Mouse (Mus musculus): ENCODE measurements around the gene Rph3al. TPM values are rescaled to one million over a fixed set of nuclear protein-coding genes. Genes with fewer than 3 reads are reported as not detected.

The Rph3al gene
- polyA plus RNA-seq, 1 experiment from 2014 or later, result 2.4 TPM

- DNase-seq (ENCODE audit: low spot score), result no peak
- Histone ChIP-seq H3K27me3 (ENCODE audit: low read depth, poor library complexity, severe bottlenecking) (peaks cover 5% of the 10 kb centered on the region; the same call in 1 of the 2 replicates), H3K4me1 (peaks cover 25% of the 10 kb centered on the region), H3K9me3 (replicated peaks) (no peaks in the 10 kb centered on the region), H3K27ac (peak overlapping the region; percentile 65), H3K4me3 (no peak overlapping the region), H3K36me3 (no peaks in the 10 kb centered on the region)
- 13% methylated on average over 9 of the region's 9 CpGs for whole genome bisulfite sequencing
Observed at GRCm38 (mm10) chr11:75945805-75946450, 7.7 kb upstream of the Rph3al start.

DNA sequence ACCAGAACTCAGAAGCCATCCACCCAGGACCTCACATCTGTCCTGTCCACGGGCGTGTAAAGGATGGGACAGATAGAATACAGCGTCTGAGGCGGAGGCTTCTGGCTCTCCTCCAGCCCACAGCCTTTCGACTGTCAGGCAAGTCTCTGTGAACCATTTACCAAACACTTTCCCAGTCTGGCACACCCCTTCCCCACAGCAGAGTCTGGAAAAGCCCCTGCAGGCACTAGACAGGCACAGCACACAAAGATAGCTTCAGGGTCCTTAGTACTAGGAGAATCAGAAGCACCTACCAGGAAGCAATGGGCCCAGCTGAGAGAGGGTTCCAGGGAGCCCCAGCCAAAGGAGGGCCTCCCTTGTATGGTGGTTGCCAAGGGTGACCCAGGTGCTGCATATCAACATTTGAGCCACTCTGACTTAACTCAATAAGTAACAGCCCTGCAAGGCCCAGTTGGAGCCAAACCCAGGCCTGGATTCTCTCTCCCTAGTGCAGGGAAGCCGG lies 808 bp downstream of the Rph3al start:
- H3K27ac ChIP-seq, result peak overlapping the region; percentile 81
- H3K36me3 ChIP-seq, result no peaks in the 10 kb centered on the region
- no peaks in the 10 kb centered on the region for H3K27me3 ChIP-seq (ENCODE audit: low read depth, poor library complexity, severe bottlenecking)
- WGBS, result 48% methylated on average over 6 of the region's 6 CpGs
- H3K4me1 ChIP-seq, result peaks cover 51% of the 10 kb centered on the region
- no peaks in the 10 kb centered on the region for H3K9me3 ChIP-seq (replicated peaks)
- H3K4me3 ChIP-seq, result peak overlapping the region; percentile 24; the same call in 1 of the 2 replicates
- DNase-seq (ENCODE audit: low spot score), result peak; percentile 76

DNA sequence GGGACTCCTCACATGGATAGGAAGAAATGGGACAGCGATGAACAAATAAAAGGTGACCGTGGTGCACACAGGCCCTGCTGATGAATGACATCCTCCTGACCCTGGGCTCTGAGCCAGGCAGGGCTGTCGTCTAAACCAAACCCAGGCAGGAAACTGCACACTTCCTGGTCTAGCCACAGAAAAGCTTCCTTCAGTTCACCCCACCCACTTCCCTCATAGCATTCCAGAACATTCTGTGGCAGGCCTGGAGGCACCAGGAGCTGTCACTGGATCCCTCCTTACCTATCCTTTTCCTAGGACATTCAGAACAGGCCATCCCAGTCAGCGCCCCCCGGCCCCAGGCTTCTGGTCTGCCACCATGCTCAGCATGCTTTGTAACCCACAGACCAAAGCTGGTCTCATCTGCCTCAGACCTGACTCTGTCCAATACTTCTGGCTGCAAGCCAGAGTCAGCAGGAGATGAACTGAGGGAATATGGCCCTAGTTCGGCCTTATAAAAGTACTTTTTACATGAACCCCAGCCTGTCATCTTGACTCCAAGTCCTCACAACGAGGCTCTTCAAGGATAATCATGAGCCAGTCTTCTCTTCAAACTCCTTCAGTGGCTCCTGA lies 2.3 kb downstream of the Rph3al start:
- H3K4me3 ChIP-seq, result no peak overlapping the region
- H3K9me3 ChIP-seq (replicated peaks), result no peaks in the 10 kb centered on the region
- no peaks in the 10 kb centered on the region for H3K36me3 ChIP-seq
- no peak for DNase-seq (ENCODE audit: low spot score)
- H3K27ac ChIP-seq, result peak overlapping the region; percentile 50; the same call in 1 of the 2 replicates
- H3K4me1 ChIP-seq, result peaks cover 57% of the 10 kb centered on the region
- 74% methylated on average over 7 of the region's 7 CpGs for WGBS
- H3K27me3 ChIP-seq (ENCODE audit: low read depth, poor library complexity, severe bottlenecking), result no peaks in the 10 kb centered on the region

DNA sequence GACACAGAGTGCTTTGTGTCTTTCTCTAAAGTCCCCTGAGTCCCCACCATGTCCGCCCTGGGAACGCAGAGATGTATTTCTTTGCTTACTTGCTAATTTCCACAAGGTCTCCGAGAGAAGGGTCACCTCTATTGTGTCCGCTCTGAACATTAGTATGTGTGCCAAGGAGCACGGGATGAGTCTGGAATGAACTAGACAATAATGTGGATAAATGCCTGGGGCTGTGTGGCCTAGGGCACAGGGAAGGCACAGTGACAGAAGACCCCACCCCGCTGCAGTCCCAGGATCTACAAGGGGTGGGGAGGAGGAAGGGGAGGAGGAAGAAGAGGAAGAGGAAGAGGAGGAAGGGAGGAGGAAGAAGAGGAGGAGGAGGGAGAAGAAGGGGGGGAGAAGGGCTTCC lies 3.8 kb downstream of the Rph3al start:
- WGBS, result 92% methylated on average over 6 of the region's 6 CpGs
- Histone ChIP-seq H3K36me3 (no peaks in the 10 kb centered on the region), H3K27ac (peak overlapping the region; percentile 56; the same call in 1 of the 2 replicates), H3K4me1 (peaks cover 55% of the 10 kb centered on the region), H3K27me3 (ENCODE audit: low read depth, poor library complexity, severe bottlenecking) (no peaks in the 10 kb centered on the region), H3K4me3 (no peak overlapping the region), H3K9me3 (replicated peaks) (no peaks in the 10 kb centered on the region)
- DNase-seq (ENCODE audit: low spot score), result no peak

DNA sequence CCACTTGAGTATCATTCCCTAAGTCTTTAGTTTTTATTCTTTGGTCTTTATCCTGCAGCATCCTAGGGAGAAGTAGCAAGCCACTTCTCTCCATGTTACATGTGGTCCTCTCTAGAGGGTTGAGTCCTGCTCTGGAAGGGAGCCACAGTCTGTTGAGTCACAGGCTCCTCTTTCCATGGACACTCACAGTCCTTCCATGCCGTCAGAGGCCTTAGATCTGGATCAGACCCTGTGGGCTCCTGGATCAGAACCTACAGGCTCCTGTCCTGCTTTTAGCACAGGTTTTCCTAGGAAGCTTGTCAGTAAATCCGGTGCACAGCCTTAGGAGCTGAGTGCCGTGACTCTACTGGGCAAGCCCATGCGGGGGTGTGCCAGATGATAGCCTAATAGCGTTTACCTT lies 4.9 kb downstream of the Rph3al start:
- Histone ChIP-seq H3K4me3 (no peak overlapping the region), H3K9me3 (replicated peaks) (no peaks in the 10 kb centered on the region), H3K27ac (no peak overlapping the region), H3K4me1 (peaks cover 50% of the 10 kb centered on the region), H3K27me3 (ENCODE audit: low read depth, poor library complexity, severe bottlenecking) (no peaks in the 10 kb centered on the region), H3K36me3 (no peaks in the 10 kb centered on the region)
- 88% methylated on average over 5 of the region's 5 CpGs for WGBS
- no peak for DNase-seq (ENCODE audit: low spot score)

- no peaks in the 10 kb centered on the region for H3K36me3 ChIP-seq
- no peak overlapping the region for H3K4me3 ChIP-seq
- DNase-seq (ENCODE audit: low spot score), result no peak
- 46% methylated on average over 11 of the region's 11 CpGs for WGBS
- no peak overlapping the region for H3K27ac ChIP-seq
- H3K27me3 ChIP-seq (ENCODE audit: low read depth, poor library complexity, severe bottlenecking), result no peaks in the 10 kb centered on the region
- no peaks in the 10 kb centered on the region for H3K9me3 ChIP-seq (replicated peaks)
- peaks cover 40% of the 10 kb centered on the region for H3K4me1 ChIP-seq
Observed at GRCm38 (mm10) chr11:75930911-75931678, 7.1 kb downstream of the Rph3al start.

DNA sequence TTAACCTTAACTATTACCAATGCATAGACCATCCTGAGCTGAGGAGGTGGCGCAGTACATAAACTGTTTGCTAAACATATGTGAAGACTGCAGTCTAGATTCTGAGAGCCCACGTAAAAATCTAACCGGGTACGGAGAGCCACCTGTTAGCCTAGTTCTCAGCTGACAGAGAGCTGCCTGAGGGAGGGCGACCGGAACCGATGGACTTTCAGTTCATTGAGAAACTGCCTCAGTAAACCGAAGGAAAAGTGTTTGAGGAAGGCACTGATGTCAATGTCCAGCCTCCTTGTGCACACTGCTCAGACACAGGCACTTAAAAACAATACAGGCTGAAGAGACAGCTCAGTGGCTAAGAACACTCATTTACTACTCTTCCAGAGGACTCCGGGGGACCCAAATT lies 8.0 kb downstream of the Rph3al start:
- Histone ChIP-seq H3K36me3 (no peaks in the 10 kb centered on the region), H3K4me3 (no peak overlapping the region), H3K27ac (no peak overlapping the region), H3K9me3 (replicated peaks) (no peaks in the 10 kb centered on the region), H3K4me1 (peaks cover 38% of the 10 kb centered on the region), H3K27me3 (ENCODE audit: low read depth, poor library complexity, severe bottlenecking) (no peaks in the 10 kb centered on the region)
- no peak for DNase-seq (ENCODE audit: low spot score)
- WGBS, result 86% methylated on average over 9 of the region's 9 CpGs

DNA sequence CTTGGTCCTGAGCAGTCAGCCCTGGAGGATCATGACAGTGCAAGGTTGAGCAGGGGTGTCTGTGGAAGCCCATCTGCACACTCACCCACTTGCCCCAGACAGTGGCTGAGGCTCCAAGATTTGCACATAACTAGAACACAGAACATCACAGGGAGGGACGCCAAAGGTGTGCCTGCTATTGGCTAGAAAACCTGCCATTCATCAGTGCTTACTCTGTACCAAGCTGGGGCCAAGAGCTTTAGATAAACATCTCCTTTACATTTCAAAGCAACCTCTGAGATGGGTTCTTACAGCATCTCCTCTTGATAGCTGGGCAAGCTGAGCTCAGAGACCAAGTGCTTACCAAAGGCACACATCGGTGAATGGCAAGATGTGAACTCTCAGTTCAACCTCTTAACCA lies 10.3 kb downstream of the Rph3al start:
- 82% methylated on average over 2 of the region's 2 CpGs for WGBS
- DNase-seq (ENCODE audit: low spot score), result no peak
- Histone ChIP-seq H3K27ac (no peak overlapping the region), H3K36me3 (no peaks in the 10 kb centered on the region), H3K4me1 (peaks cover 27% of the 10 kb centered on the region), H3K4me3 (no peak overlapping the region), H3K9me3 (replicated peaks) (no peaks in the 10 kb centered on the region), H3K27me3 (ENCODE audit: low read depth, poor library complexity, severe bottlenecking) (no peaks in the 10 kb centered on the region)

- peak overlapping the region; percentile 38; the same call in 1 of the 2 replicates for H3K27ac ChIP-seq
- no peak overlapping the region for H3K4me3 ChIP-seq
- H3K9me3 ChIP-seq (replicated peaks), result no peaks in the 10 kb centered on the region
- WGBS, result 65% methylated on average over 13 of the region's 13 CpGs
- H3K36me3 ChIP-seq, result no peaks in the 10 kb centered on the region
- peaks cover 31% of the 10 kb centered on the region for H3K4me1 ChIP-seq
- DNase-seq (ENCODE audit: low spot score), result no peak
- H3K27me3 ChIP-seq (ENCODE audit: low read depth, poor library complexity, severe bottlenecking), result no peaks in the 10 kb centered on the region
Observed at GRCm38 (mm10) chr11:75926431-75927312, 11.6 kb downstream of the Rph3al start.

DNA sequence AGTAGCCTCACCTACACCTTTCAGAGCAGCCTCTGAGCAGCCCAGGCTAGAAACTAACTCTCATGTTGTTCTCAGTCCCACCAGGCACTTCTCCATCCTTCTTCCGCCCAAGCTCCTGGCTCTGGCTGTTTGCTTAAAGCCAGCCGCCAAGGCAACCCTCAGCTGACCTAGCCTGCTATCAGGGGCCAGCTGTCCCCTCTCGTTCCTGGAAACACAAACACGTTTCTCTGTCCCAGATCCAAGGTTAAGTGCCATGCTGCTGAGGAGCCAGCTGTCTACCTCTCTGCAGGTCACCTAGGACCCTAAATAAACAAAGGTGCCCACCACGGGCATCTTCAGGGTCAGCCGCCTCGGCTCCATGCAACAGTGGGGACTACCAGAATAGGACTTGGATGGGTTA lies 12.4 kb downstream of the Rph3al start:
- Histone ChIP-seq H3K4me1 (peaks cover 24% of the 10 kb centered on the region), H3K36me3 (no peaks in the 10 kb centered on the region), H3K4me3 (no peak overlapping the region), H3K27me3 (ENCODE audit: low read depth, poor library complexity, severe bottlenecking) (no peaks in the 10 kb centered on the region), H3K27ac (no peak overlapping the region), H3K9me3 (replicated peaks) (no peaks in the 10 kb centered on the region)
- DNase-seq (ENCODE audit: low spot score), result no peak
- 65% methylated on average over 7 of the region's 7 CpGs for WGBS

DNA sequence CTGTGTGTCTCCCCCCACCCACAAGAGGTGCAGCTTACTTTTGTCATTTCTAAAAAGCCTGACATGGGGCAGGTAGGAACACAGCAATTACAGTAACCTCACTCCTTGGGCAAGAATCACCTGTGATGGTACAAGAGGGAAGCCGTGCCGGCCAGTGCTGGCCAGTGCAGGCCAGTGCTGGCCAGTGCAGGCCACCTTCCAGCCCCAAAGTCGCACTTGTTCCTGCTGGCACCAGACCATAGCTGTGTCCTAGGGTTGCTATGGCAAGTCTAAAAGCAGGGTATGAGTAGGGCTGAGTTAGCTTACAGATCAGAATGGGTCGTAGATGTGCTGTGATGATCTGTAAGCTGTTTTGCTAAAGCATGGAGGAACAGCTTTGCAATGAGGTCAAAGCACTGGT lies 15.5 kb downstream of the Rph3al start:
- Histone ChIP-seq H3K4me3 (no peak overlapping the region), H3K27ac (no peak overlapping the region), H3K9me3 (replicated peaks) (no peaks in the 10 kb centered on the region), H3K27me3 (ENCODE audit: low read depth, poor library complexity, severe bottlenecking) (no peaks in the 10 kb centered on the region), H3K36me3 (no peaks in the 10 kb centered on the region), H3K4me1 (peaks cover 23% of the 10 kb centered on the region)
- no peak for DNase-seq (ENCODE audit: low spot score)
- 86% methylated on average over 4 of the region's 4 CpGs for WGBS

DNA sequence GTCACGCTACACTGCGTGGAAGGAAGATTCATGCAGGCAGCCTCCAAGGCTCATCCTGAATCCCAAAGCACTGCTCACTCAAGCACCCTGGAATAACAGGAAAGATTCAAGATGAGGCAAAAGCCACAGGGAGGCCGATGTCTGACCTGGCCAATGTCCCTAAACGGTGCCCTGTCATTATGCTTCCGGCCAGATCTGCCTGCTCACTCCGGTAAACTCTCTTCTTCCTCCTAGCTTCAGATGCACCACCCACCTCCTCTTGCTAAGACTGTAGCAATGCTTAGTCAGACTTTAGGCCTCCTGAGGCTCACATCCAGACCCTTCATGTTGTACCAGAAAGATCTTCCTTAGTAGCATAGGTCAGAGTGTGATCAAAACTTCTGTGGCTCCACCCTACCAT lies 19.1 kb downstream of the Rph3al start:
- no peaks in the 10 kb centered on the region for H3K36me3 ChIP-seq
- peaks cover 4% of the 10 kb centered on the region; the same call in 1 of the 2 replicates for H3K27me3 ChIP-seq (ENCODE audit: low read depth, poor library complexity, severe bottlenecking)
- DNase-seq (ENCODE audit: low spot score), result no peak
- peaks cover 7% of the 10 kb centered on the region; the same call in 1 of the 2 replicates for H3K4me1 ChIP-seq
- no peak overlapping the region for H3K27ac ChIP-seq
- H3K9me3 ChIP-seq (replicated peaks), result no peaks in the 10 kb centered on the region
- no peak overlapping the region for H3K4me3 ChIP-seq
- WGBS, result 90% methylated on average over 6 of the region's 6 CpGs
